Mouse (Mus musculus) WW6 (cell line): ENCODE measurements around the gene Ciao2a.

Experiments
- DNase-seq: peaks from one replicate; pipeline ENCODE4 v3.0.0-alpha.2; 2013; ENCODE audit warnings: low read depth, low spot score

The Ciao2a gene

GRCm38 (mm10) chr9:66120106-66120505 lies 6.3 kb upstream of the Ciao2a start:
- DNase-seq: no peak

GRCm38 (mm10) chr9:66120945-66121344 lies 5.5 kb upstream of the Ciao2a start:
- DNase-seq: no peak

DNA sequence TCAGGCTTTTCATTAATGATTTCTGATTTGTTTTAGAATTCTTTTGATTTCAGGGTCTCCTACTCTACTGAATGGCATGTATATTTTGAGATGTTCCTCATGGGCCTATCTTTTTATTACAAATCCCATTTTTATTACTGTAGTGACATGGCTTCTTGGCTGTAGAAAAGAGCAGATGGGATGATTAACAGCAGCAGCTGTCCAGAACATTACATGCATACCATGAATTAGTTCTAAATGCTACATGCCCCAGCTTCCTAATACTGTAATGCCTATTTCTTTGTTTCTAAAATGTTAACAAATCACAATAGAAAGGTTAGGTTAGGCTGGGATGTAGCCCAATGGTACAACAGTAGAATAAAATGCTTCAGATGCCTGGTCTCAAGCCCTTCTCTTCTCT lies 5.0 kb upstream of the Ciao2a start:
- no peak for DNase-seq

DNA sequence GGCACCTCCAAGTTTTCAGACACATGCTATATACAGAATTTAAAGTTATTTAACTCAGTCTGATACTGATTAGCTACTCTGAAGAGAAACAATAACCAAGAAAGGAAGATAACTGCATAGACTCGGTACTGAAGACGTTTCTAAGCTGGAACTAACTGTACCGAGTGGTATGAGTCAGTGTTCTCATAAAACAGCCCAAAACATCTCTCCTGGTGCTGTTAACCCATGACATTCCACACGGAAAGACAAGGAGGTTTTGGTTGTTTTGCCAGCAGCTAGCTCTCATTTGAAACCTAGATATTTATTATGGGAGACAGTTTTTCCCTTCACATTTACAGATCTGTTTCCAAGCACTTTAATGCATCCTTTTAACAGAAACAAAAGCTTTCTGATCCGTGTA lies 2.8 kb upstream of the Ciao2a start:
- DNase-seq: no peak

DNA sequence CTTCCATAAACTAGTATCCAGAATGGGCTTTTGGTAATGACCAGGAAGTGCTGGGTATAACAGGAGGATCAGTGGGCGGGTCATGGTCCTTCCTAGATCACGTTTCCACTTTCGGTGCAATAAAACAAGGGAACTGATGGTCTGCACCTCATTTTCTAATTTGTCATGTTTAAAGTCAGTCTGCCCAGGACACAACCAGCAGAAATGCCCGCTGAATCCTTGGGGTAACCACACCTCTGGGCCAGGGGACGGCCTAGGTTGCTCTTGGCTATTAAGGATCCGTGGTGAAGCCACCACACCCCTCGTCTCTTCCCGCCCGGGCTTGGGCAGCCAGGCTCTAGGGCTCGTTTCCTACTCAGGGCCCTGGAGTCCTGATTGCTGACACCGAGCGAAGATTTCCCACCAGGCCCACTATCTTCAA lies 2.3 kb upstream of the Ciao2a start:
- no peak for DNase-seq

DNA sequence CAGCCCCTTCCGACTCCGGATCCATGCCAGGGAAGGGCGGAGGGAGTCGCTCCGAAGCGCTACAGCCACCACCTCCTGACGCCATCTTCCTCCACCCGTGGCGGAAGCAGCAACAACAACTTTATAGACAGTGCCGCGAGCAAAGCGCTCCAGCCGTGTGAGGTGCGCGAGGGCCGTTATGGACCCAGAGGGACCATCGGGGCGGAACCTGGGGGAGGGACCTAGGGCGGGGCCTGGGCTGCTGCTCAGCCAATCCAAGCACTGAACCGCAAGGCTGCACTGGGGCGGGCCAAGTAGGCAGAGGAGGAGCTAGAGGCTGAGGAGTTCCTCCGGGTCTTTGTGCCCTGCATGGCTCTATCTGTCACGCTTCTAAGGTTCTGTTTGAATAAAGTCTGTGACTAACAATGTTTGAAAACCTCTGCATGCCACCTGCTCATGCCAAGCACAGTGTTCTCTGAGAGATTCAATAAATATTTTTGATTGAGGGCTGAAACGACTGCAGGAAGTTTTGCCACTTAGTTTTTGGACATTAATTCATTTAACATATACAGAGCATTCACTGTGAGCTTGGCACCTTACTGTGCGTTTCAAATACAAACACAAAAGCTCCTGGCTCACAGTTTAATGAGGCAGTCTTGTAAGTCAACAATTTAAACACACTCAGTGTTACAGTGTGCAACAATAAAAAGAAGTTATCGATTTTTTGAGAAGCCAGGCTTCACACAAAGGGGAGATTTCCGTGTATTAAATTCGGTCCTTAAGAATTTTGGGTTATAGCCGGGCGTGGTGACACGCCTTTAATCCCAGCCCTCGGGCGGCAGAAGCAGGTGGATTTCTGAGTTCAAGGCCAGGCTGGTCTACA lies 1.5 kb upstream of the Ciao2a start:
- peak; percentile 95 for DNase-seq

- DNase-seq: no peak
These were observed 612 bp upstream of the Ciao2a start for GRCm38 (mm10) chr9:66125543-66126455.

DNA sequence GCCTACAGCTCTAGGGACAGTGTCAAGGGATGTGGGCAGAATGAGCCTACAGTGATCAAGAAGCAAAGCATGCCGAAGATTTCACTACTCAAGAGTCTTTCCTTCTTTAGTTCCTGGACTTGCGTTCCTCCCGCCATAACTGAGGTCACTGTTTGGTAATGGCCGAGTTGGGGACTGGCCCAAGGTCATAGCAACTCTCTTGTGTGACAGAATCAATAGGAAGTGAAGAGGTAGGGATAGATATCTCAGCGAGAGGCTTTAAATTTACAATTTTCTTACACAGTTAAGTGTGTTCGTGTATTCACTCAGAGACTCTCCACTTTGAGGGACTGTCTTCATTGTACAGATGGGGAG lies 759 bp downstream of the Ciao2a start:
- DNase-seq: no peak

DNA sequence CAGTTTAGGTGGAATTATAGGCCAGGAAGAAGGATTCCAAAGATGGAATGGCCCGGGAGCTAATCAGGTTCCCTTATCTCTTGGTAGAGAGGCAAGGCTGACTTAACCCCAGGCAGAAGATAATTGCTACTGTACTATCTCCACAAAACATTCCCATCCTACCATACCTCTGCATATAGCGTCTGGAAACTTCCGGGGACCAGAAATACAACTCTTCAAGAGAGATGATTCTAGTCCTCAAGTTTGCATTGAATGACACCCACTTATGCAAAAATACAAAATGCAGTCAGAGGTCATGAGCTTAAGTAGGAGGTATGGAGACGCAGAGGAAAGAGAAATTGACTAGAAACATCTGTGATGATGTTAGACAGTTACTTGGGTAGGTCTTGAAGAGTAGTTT lies 1.5 kb downstream of the Ciao2a start:
- no peak for DNase-seq

DNA sequence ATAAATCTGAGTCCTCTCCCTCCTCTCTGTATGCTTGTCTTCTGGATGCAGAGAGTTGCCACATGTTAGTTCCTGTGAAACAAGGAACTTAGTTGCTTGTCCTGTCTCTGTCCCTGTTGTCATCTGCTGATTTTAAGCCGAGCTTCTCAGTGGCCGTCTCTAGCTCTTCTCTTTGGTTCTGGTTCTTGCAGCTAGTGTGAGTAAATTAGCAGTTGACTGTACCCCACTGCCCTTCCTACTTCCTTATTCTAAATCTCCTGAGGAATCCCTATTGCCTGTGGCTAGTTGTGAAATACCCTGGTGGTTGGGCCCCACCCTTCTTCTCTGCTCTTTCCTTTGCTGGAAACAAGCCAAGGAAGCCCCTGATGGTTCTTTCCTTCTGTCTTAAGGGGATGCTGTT lies 5.1 kb downstream of the Ciao2a start:
- DNase-seq: no peak

- no peak for DNase-seq
These were observed 9.6 kb downstream of the Ciao2a start for GRCm38 (mm10) chr9:66135967-66136366.

DNA sequence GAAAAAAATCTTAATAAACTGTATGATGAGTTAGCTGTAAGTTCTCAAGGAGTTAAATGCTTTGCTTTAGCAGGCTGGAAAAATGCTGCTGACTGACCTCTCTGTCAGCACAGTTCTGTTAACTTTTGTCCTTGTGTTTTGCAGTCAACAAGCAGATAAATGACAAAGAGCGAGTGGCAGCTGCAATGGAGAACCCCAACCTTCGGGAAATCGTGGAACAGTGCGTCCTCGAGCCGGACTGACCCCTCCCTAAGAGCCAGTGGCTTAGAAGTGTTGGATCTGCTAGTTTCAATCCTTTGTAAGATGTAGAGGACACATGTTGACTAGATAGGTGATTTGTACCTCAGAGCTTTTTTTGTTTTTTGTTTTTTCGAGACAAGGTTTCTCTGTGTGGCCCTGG lies 11.8 kb downstream of the Ciao2a start:
- no peak for DNase-seq

GRCm38 (mm10) chr9:66142265-66142664 lies 15.9 kb downstream of the Ciao2a start:
- DNase-seq: no peak

DNA sequence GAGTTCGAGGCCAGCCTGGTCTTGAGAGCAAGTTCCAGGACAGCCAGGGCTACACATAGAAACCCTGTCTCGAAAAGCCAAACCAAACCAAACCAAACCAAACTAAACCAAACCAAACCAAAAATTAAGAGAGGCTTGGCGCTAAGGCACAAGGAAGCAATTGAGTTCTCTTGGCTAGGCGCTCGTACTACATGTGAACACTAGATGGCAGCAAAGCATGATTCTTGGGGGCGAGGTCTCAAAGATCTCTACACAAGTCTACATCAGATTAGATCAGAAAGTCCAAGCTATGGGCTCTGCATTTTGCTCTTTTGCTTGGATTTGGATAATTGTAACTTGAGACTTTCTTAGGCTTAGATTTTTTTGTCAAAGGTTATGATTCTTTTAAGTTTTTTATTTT lies 17.8 kb downstream of the Ciao2a start:
- DNase-seq: no peak

GRCm38 (mm10) chr9:66146141-66146540 lies 19.7 kb downstream of the Ciao2a start:
- no peak for DNase-seq

DNA sequence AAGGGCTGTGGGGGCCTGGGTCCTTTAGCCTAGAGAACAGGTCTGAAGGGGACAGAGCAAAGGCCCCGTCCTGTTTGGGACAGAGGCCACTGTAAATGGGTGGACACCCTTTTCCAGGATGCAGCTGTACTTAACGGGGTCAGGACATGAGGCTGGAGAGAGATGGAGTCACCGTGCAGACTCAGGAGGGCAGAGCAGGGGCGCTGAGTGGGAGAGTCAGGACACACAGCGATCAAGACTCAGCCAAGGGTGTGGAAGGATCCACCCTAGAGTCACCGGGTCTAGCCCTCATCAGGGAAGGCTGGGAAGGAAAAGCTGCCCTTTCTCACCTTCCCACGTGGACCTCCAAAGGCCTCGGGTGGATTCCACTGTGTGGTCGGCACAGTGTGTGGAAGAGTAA lies 25.6 kb downstream of the Ciao2a start:
- no peak for DNase-seq

- no peak for DNase-seq
These were observed 27.2 kb downstream of the Ciao2a start for GRCm38 (mm10) chr9:66153594-66153993.

DNA sequence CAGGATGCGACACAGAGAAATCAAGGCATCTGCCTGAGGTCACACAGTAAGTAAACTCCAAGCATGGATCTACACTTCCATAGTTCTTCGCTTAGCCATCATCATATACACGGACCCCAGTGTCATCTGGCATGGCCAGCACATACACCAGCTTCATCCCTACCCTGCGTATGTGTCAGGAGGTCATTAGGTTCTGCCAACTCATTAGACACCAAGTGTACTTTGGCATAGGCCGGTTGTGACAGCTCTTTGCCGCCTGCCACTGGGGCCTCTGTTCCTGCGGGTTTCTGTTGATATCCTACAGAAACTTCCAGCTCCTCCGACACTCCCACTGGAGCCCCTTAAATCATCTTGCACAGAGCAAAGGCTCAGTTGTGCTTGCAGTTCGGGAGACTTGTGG lies 27.6 kb downstream of the Ciao2a start:
- DNase-seq: no peak

GRCm38 (mm10) chr9:66155534-66155933 lies 29.1 kb downstream of the Ciao2a start:
- DNase-seq: no peak

DNA sequence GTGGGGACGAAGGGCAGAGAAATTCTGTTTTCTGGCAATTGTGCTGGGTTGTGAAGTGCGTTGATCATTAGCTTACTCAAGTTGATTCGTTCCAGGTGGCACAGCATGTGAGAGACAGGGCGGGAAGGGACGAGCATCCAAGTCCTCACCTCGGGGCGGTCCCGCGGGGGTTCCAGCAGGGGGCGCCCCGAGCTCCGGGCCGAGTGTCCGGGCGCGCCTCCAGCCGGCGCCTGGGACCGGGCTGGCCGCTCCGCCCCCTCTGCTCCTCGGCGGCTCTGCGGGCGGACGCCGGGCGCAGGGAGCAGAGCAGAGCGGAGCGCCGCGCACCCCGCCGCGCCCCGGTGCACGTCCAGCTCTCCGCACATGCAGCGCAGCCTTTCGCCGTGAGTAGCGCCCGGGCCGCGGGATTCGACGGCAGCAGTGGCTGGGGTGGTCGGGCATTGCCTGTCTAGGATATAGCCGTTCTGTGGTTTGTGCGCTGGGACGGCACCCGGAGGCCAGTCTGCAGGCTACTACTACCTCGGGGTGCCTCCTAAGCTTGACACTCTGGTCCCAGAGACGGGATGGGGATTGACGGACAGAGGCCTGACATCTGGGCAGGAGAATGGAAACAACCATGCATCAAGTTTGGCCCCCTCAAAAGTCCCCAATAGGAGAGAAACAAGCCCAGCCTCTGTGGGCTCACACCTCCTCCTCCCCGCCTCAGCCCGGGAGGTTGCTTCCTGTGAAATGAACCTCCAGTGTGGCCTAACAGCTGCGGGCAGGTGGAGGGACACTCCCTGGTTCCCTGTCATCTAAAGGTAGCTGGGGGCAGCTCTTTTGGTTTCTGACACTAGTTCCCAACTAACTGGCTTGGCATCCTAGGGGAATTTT lies 31.8 kb downstream of the Ciao2a start, which contains the start of gene Dapk2:
TSS of gene Dapk2 (plus strand) at position 266 of the 873 bp plus-strand sequence.
- peak; percentile 61 for DNase-seq

- DNase-seq: no peak
These were observed 32.5 kb downstream of the Ciao2a start for GRCm38 (mm10) chr9:66158885-66159430.
